Comparison of ENCODE assay signal across 8 mouse cellular contexts in genomic region chr4:108030888-108031501, GRCm38 (mm10).
DNase-seq lines count a peak whose midpoint lies in the region; ATAC-seq and TF ChIP-seq lines count a peak whose summit lies in the region.

No protein-coding gene starts in this region.

- H3K9ac ChIP-seq in embryonic facial prominence, embryonic 12.5 days: peak overlapping the region; percentile 59; the same call in 1 of the 2 replicates
- H3K9ac ChIP-seq in neural tube, embryonic 15.5 days (replicated peaks): peak overlapping the region; percentile 58

- H3K27me3 ChIP-seq in embryonic facial prominence, embryonic 12.5 days: peaks cover 34% of the 10 kb centered on the region
- peaks cover 48% of the 10 kb centered on the region for H3K27me3 ChIP-seq in neural tube, embryonic 15.5 days (replicated peaks)

- intact Hi-C loops in left cerebral cortex, postnatal 4 days (cut with DNase I): no loop called here

- no peak for ATAC-seq in embryonic facial prominence, embryonic 12.5 days (ENCODE audit: insufficient number of reproducible peaks, insufficient read depth, low FRiP score, low TSS enrichment)
- ATAC-seq in neural tube, embryonic 15.5 days (ENCODE audit: low FRiP score): no peak

- peak overlapping the region; percentile 75 for H3K4me3 ChIP-seq in layer of hippocampus, adult 2 months
- peak overlapping the region; percentile 68 for H3K4me3 ChIP-seq in embryonic facial prominence, embryonic 12.5 days
- peak overlapping the region; percentile 58 for H3K4me3 ChIP-seq in neural tube, embryonic 15.5 days (replicated peaks)

- H3K9me3 ChIP-seq in embryonic facial prominence, embryonic 12.5 days: no peaks in the 10 kb centered on the region
- no peaks in the 10 kb centered on the region for H3K9me3 ChIP-seq in neural tube, embryonic 15.5 days (replicated peaks)

- no peak for TF ChIP-seq CTCF in layer of hippocampus, adult 2 months (conservative IDR thresholded peaks at IDR 0.05)

- no peak for DNase-seq in layer of hippocampus, adult 2 months (ENCODE audit: low spot score in 2 of 2)
- DNase-seq in layer of hippocampus, adult 9-10 months (ENCODE audit: low spot score): no peak
- peak; percentile 23 to 40 for DNase-seq in kidney, postnatal 36 days
- no peak for DNase-seq in gastrocnemius, postnatal 10 days
- no peak for DNase-seq in urinary bladder, adult 18-20 months (ENCODE audit: low spot score in 2 of 2)
- no peak for DNase-seq in left cerebral cortex, postnatal 4 days

- peak overlapping the region; percentile 74; the same call in 1 of the 2 replicates for H3K27ac ChIP-seq in layer of hippocampus, adult 2 months
- no peak overlapping the region for H3K27ac ChIP-seq in embryonic facial prominence, embryonic 12.5 days
- no peak overlapping the region for H3K27ac ChIP-seq in neural tube, embryonic 15.5 days (replicated peaks)

- H3K4me1 ChIP-seq in embryonic facial prominence, embryonic 12.5 days: peaks cover 21% of the 10 kb centered on the region
- peaks cover 20% of the 10 kb centered on the region for H3K4me1 ChIP-seq in neural tube, embryonic 15.5 days

- no peaks in the 10 kb centered on the region for H3K36me3 ChIP-seq in embryonic facial prominence, embryonic 12.5 days
- H3K36me3 ChIP-seq in neural tube, embryonic 15.5 days: no peaks in the 10 kb centered on the region

- H3K4me2 ChIP-seq in embryonic facial prominence, embryonic 12.5 days (replicated peaks): peak overlapping the region; percentile 98
- peak overlapping the region; percentile 100 for H3K4me2 ChIP-seq in neural tube, embryonic 15.5 days

- 2% methylated on average over 22 of the region's 22 CpGs for WGBS in embryonic facial prominence, embryonic 12.5 days
- 4% methylated on average over 22 of the region's 22 CpGs for WGBS in neural tube, embryonic 15.5 days

Comparison
In these comparisons a context has a peak if more than half of its experiments do, and no peak if none do; other contexts are left out.
1. DNase-seq: peak in kidney, postnatal 36 days (2 of 2); none in layer of hippocampus, adult 2 months (0 of 2), layer of hippocampus, adult 9-10 months (single experiment), gastrocnemius, postnatal 10 days (single experiment), urinary bladder, adult 18-20 months (0 of 2) and left cerebral cortex, postnatal 4 days (single experiment).
2. Peak in every context shown above with its lines, with median percentiles within 50 percentile points of each other: H3K4me3 ChIP-seq.